Mouse (Mus musculus): ENCODE measurements around the gene Dcdc2b.

Gene Dcdc2b

DNA sequence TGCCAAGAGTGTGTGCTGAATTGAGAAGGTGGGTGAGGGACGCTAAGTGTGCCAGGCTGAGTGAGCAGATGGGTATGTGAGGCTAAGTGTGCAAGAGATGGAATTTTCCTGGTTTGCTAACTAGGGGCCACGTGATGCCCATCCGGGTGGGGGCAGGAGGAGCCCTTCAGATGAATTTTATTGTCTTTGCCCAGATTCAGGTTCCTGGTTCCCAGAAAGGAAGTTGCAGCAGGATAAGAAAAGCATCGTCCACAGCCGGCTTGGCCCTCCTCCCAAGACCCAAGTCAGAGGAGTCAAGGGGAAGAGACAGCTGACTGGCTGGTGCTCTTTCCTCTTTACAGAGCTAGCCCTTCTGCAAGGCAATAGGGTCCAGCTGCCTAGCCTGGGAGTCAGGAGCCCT, 35.6 kb downstream of the Dcdc2b start, which contains the start of gene Fam167b:
Fam167b (minus strand) TSS at position 84 of the 400 bp plus-strand sequence.
- DNase-seq (ENCODE audit: low read depth, low spot score) = no peak

DNA sequence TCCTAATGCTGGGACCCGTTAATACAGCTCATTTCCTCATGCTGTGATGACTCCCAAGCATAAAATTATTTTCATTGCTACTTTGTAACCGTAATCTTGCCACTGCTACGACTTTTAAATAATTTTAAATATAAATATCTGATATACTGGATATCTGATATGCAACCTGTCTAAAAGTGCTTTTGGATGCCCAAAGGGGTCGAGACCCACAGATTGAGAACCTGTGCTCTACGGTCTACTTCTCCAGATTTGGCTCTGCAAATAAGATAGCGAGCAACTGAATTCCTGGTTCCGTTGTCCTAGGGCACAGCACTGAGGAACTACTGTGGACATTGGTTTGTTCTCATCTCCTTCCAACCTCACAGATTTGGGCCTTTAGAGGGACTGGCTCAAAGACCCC, 36.4 kb downstream of the Dcdc2b start:
- no peak for DNase-seq (ENCODE audit: low read depth, low spot score)

DNA sequence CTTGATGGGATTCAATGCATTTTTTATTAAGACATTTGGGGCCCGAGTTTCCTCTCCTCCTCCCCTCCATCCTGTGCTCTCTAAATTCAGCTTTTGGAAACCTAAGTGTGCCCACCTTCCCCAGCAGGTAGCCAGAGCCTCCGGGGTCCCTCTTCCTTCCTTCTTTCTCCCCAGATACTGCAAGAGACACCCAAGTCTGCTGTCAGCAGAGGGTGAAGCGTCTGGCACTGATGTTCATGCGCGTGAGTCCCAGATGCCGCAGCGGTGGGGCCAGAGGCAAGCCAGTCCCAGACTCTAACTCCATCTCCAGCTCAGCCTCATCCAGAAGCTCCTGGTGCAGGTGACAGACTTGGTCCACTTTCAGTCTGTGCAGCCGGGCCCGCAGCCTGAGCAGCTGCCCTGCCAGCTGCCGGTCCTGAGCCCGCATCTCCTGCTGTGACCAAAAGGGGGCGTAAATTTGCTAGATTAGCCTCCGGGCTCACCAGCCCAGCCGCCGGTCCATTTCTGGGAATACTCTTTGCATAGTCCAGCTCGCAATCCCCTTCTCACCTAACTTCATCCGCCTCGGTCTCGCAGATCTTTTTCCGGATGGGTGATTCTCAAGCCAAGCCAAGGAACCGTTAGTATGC, 37.1 kb downstream of the Dcdc2b start:
- no peak for DNase-seq (ENCODE audit: low read depth, low spot score)

DNA sequence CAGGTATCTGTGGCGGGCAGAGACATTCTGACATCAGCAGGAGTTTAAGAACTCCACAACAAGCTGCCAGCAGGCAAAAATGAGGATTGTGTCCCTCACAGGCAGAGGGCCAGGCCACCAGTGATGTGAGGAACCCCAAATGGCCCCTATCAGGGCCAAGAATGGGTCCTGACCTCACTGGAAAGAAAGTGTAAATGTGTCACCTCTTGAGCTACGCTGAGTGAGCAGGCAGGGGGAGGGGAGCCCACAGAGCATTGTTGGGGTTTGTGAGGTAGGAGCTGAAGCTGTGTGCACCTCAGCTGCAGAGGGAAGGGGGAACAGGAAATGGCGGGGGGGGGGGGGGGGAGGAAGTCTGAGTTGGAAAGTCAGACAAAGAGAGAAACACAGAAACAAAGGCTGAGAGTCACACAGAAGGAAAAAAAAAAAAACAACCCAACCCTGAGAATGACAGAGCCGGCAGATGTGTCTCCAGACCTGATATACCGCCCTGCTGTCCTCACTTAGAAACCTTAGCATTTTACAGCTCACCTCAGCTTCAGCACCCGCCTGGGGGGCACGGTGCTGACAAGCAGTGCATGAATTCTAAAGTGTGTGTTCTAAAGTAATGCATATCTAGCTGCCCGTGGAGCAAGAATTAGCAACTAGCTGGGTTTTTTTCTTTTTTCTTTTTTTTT, 38.7 kb downstream of the Dcdc2b start:
- no peak for DNase-seq (ENCODE audit: low read depth, low spot score)

DNA sequence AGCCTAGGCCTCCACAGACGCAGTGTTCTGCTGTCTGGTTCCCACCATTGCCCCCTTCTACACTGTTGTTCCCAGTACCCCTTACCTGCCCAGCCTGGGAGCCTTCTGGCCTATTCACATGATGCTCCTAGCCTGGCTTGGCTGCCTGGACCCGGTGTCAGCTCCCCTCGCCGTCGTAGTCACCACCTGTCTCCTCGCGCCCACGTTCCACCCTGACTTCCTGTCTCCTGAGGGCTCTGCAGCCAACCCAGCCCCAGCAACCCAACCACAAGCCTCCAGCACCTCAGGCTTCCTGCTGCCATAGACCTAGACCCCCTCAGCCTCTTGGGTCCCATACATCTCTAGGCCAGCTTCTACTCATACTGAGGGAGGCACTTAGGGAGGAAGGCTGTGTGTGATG, 40.6 kb downstream of the Dcdc2b start, which contains the start of gene Lck:
Lck (minus strand) TSS at position 212 of the 400 bp plus-strand sequence.
- DNase-seq (ENCODE audit: low read depth, low spot score) = no peak

DNA sequence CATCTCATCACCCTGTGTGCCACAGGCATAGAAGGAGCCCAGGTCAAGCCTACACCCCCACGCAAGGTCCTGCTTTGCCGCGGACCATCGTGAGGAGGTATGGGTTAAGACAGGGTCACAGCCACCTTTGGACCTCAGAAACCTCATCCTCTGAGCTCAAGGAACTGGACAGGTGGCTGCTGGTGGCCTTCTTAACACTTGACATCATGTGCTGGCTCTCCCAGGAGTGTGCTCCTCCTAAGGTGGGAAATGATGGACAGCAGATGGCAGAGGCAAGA, 41.0 kb downstream of the Dcdc2b start:
- DNase-seq (ENCODE audit: low read depth, low spot score) = no peak

DNA sequence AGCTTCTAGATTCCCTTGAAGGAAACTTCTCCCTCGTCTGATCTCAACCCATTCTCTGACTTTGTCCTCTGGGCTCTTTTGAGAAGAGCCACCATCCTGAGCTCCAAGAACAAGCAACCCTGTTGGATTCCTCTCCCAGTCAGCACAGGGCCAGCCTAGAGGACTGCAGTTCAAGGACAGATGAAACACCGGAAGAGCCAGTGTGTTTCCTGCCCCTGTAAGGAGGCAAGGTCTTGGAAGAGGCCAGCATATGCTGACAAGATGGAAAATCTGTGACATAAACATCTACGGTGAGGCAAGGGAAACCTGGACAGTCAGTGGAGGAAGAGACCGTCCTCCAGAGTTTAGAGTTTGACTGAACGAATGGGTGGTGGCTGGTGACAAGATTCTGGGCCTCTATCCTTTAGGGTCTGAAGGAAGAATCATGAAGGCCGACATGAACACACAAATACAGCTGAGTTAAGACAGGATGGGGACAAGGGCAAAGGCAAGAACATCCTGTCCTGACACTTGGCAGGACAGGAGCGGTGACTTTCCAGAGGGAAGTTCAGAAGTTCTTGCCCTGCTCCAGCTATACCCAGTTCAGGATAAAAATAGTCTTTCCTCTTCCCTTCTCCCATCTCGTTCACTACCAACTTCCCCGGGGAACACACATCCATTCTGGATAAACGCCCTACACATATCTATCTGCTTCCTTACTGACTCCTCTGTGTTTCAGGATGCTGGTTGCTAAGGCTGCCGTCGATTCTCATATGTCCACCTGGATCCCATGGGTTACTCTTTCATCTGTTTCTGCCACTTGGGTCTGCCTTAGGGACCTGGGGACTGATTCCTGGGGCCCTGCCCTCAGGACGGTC, 41.6 kb downstream of the Dcdc2b start:
- no peak for DNase-seq (ENCODE audit: low read depth, low spot score)

GRCm38 (mm10) chr4:129571551-129572084, 42.4 kb downstream of the Dcdc2b start:
- DNase-seq (ENCODE audit: low read depth, low spot score) = no peak

- DNase-seq (ENCODE audit: low read depth, low spot score) = no peak
Observed at GRCm38 (mm10) chr4:129570028-129570427, 44.0 kb downstream of the Dcdc2b start.

DNA sequence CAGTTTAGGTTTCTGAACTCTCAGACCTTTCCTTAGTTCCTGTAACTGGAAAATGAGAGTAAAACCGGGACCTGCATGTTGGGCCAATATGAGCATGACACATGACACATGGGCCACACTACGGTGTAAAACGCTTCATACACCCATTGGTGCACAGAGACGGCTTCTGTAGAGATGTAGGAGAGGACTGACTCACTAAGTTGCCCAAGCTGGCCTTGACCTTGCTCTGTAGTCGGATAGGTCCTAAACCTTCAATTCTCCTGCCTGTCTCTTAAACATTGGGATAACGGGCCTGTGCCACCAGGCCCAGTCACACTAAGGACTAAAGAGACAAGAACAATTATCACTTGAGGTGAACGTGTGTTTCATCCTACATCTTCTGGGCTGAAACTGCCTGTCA, 45.7 kb downstream of the Dcdc2b start:
- DNase-seq (ENCODE audit: low read depth, low spot score) = no peak

DNA sequence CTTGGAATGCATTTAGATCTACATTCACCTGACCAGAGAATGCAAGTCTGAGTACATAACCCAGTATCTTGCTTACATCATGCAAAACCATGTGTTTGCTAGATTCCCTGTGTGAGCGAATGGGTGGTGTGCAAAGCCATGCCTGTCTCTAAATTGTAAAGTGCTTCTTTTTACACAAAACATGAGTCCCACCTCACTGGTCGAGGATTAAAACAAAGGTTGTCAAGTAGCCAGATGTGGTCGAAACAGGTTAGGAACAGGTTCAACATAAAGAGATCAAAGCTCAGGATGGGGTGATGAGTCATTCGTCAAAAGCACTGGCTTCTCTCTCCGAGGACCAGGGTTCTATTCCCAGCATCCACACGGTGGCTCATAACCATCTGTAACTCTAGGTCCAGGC, 48.9 kb downstream of the Dcdc2b start:
- DNase-seq (ENCODE audit: low read depth, low spot score) = no peak

DNA sequence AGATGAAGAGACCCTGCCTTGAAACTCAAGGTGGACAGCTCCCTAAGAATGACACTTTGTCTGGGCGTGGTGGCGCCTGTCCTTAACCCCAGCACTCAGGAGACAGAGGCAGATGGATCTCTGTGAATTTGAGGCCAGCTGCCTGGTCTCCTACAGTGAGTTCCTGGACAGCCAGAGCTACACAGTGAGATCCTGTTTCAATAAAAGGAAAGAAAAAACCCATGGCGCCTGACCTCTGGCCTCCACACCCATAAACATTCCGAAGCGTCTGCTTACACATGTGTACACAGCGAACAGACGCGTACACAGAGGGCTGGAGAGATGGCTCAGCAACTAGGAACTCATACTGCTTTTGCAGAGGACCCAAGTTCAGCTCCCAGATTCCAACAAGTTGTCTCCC, 50.3 kb downstream of the Dcdc2b start:
- no peak for DNase-seq (ENCODE audit: low read depth, low spot score)

DNA sequence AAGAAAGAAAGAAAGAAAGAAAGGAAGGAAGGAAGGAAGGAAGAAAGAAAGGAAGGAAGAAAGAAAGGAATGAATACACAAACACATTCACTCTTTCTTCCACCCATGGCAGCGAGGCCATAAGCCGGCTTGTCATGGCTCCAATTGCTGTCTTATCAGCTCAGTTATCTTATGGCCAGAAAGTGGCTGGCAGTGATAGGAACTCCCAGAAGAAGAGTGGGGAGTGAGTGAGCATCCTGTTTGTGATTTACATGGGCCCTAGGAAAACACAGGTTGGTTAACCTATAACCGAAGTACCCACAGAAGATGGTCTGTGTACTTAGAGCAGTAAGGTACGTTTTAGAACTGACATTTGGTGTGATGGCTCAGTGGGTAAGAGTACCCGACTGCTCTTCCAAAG, 52.9 kb downstream of the Dcdc2b start:
- no peak for DNase-seq (ENCODE audit: low read depth, low spot score)

All from brain, embryonic 18.5 days (tissue).